12 mouse cellular contexts compared by ENCODE assay signal in genomic region chr16:95654204-95654611, GRCm38 (mm10). TPM values are rescaled to one million over a fixed set of nuclear protein-coding genes. Genes with fewer than 3 reads are reported as not detected.
DNase-seq lines count a peak whose midpoint lies in the region; ATAC-seq lines count a peak whose summit lies in the region.
"Had no signal": no experiment of that assay in that cellular context is flagged by ENCODE, and none has a peak within 500 bp of the region (broad histone marks: within the 10 kb centered on the region; RNA-seq: fewer than 3 reads in every experiment).

No protein-coding gene starts in this region.

- no peak overlapping the region for H3K9ac ChIP-seq in hindbrain, embryonic 12.5 days
- H3K9ac ChIP-seq in hindbrain, embryonic 11.5 days (ENCODE audit: low read depth, low read length), result no peak overlapping the region
- no peak overlapping the region for H3K9ac ChIP-seq in limb, embryonic 13.5 days
- H3K9ac ChIP-seq: embryonic facial prominence, embryonic 12.5 days; heart, embryonic 12.5 days had no signal

- 77% methylated on average over 15 of the region's 15 CpGs for WGBS in hindbrain, embryonic 12.5 days
- 85% methylated on average over 15 of the region's 15 CpGs for WGBS in hindbrain, embryonic 11.5 days
- WGBS in limb, embryonic 13.5 days, result 50% methylated on average over 15 of the region's 15 CpGs

- no peak overlapping the region for H3K27ac ChIP-seq in hindbrain, embryonic 12.5 days
- no peak overlapping the region for H3K27ac ChIP-seq in hindbrain, embryonic 11.5 days (ENCODE audit: low read depth, low read length)
- H3K27ac ChIP-seq in limb, embryonic 13.5 days, result no peak overlapping the region
- H3K27ac ChIP-seq: embryonic facial prominence, embryonic 12.5 days; kidney, postnatal 0 days had no signal

- no peak overlapping the region for H3K4me3 ChIP-seq in hindbrain, embryonic 12.5 days
- no peak overlapping the region for H3K4me3 ChIP-seq in hindbrain, embryonic 11.5 days (ENCODE audit: low read depth, low read length)
- no peak overlapping the region for H3K4me3 ChIP-seq in limb, embryonic 13.5 days
- H3K4me3 ChIP-seq: embryonic facial prominence, embryonic 12.5 days; heart, embryonic 12.5 days had no signal

- 0 out of 2 replicates have a peak, but pooled peaks have one; percentile 50 for ATAC-seq in hindbrain, embryonic 12.5 days (ENCODE audit: low FRiP score)
- no peak for ATAC-seq in hindbrain, embryonic 11.5 days (ENCODE audit: low FRiP score)
- no peak for ATAC-seq in limb, embryonic 13.5 days (ENCODE audit: low FRiP score, low read depth)

- DNase-seq in hindbrain, embryonic 11.5 days (ENCODE audit: low spot score), result no peak
- DNase-seq in right cerebral cortex, adult 2 months (ENCODE audit: low spot score in 2 of 2), result peak; percentile 41 to 58
- DNase-seq in right cerebral cortex, postnatal 4 days, result no peak
- DNase-seq in testis, postnatal 14 days (ENCODE audit: low spot score), result no peak
- no peak for DNase-seq in adrenal gland, postnatal 4 days (ENCODE audit: low spot score in 2 of 2)
- DNase-seq: adrenal gland, adult 8-10 months; lung, adult 2 months had no signal

- H3K36me3 ChIP-seq in hindbrain, embryonic 12.5 days, result no peaks in the 10 kb centered on the region
- no peaks in the 10 kb centered on the region for H3K36me3 ChIP-seq in hindbrain, embryonic 11.5 days (ENCODE audit: control insufficient read depth, insufficient read depth, low read length)
- no peaks in the 10 kb centered on the region for H3K36me3 ChIP-seq in limb, embryonic 13.5 days
- H3K36me3 ChIP-seq: embryonic facial prominence, embryonic 12.5 days; heart, embryonic 12.5 days had no signal

- H3K4me2 ChIP-seq in hindbrain, embryonic 12.5 days (replicated peaks), result no peak overlapping the region; the same call in 1 of the 2 replicates
- H3K4me2 ChIP-seq in hindbrain, embryonic 11.5 days (replicated peaks; ENCODE audit: low read depth, low read length), result no peak overlapping the region
- peak overlapping the region; percentile 50 for H3K4me2 ChIP-seq in limb, embryonic 13.5 days (replicated peaks)
- H3K4me2 ChIP-seq: embryonic facial prominence, embryonic 12.5 days; heart, embryonic 12.5 days had no signal

- H3K27me3 ChIP-seq in hindbrain, embryonic 12.5 days, result no peaks in the 10 kb centered on the region
- no peaks in the 10 kb centered on the region for H3K27me3 ChIP-seq in hindbrain, embryonic 11.5 days (ENCODE audit: control insufficient read depth, insufficient read depth, low read length)
- H3K27me3 ChIP-seq in limb, embryonic 13.5 days, result no peaks in the 10 kb centered on the region
- H3K27me3 ChIP-seq: embryonic facial prominence, embryonic 12.5 days had no signal

- no peaks in the 10 kb centered on the region for H3K4me1 ChIP-seq in hindbrain, embryonic 12.5 days
- no peaks in the 10 kb centered on the region for H3K4me1 ChIP-seq in hindbrain, embryonic 11.5 days (replicated peaks; ENCODE audit: control insufficient read depth, insufficient read depth, low read length)
- 0 out of 2 replicates have a peak, but pooled peaks cover 5% of the 10 kb centered on the region for H3K4me1 ChIP-seq in limb, embryonic 13.5 days
- H3K4me1 ChIP-seq: heart, embryonic 12.5 days had no signal

- H3K9me3 ChIP-seq in hindbrain, embryonic 12.5 days (replicated peaks), result peaks cover 13% of the 10 kb centered on the region
- no peaks in the 10 kb centered on the region for H3K9me3 ChIP-seq in hindbrain, embryonic 11.5 days (ENCODE audit: control insufficient read depth, low read length)
- H3K9me3 ChIP-seq in limb, embryonic 13.5 days, result peaks cover 14% of the 10 kb centered on the region
- H3K9me3 ChIP-seq: embryonic facial prominence, embryonic 12.5 days had no signal

RNA-seq across cellular contexts. Expression of gene Ets2, which starts 47.7 kb away (rescaled TPM):
- polyA plus RNA-seq in hindbrain, embryonic 12.5 days (2016; fragmentation: Nextera tagmentation; extraction: Ambion mirVana), result 44.6 and 47.9 TPM in 2 replicates
- 17.6 and 25.0 TPM in 2 replicates for polyA plus RNA-seq in hindbrain, embryonic 11.5 days (2014; fragmentation: Nextera tagmentation; extraction: Ambion mirVana)
- polyA plus RNA-seq in limb, embryonic 13.5 days (2015; fragmentation: Nextera tagmentation; extraction: Ambion mirVana), result 112 and 117 TPM in 2 replicates
- total RNA-seq in adrenal gland, postnatal 4 days (2021), result 10 to 100 TPM; 64.8 to 73.7 TPM

Comparison
In these comparisons a context has a peak if more than half of its experiments do, and no peak if none do; other contexts are left out.
1. DNase-seq: peak in right cerebral cortex, adult 2 months (2 of 2); none in hindbrain, embryonic 11.5 days (single experiment), right cerebral cortex, postnatal 4 days (single experiment), testis, postnatal 14 days (single experiment) and adrenal gland, postnatal 4 days (0 of 2).